Mouse (Mus musculus) 3T3-L1 (cell line): Measurements from ENCODE around the gene Rora.

ENCODE experiments used
- DNase-seq: peaks from one replicate; pipeline ENCODE4 v3.0.0-alpha.2; 2015; ENCODE audit warnings: low read depth, low spot score

Rora gene

DNA sequence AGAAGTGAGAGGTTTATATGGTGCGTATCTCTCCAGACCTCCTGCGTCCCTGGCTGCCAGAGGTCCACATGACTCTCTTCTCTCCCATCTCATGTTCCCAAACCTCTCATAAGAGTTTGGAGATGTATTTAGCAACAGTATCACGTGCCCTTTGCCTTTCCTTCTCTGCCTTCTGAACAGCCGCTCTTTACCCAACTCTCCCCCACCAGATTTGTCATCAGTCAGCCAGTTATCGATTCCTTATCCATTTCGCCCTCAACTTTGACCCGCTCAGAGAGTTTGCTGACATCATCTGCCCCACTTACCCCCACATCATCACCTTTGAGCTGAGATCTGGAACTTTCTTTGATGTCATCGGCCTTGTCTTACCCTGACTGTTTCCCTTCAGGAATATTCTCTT, 230.1 kb downstream of the Rora start:
- DNase-seq: no peak

DNA sequence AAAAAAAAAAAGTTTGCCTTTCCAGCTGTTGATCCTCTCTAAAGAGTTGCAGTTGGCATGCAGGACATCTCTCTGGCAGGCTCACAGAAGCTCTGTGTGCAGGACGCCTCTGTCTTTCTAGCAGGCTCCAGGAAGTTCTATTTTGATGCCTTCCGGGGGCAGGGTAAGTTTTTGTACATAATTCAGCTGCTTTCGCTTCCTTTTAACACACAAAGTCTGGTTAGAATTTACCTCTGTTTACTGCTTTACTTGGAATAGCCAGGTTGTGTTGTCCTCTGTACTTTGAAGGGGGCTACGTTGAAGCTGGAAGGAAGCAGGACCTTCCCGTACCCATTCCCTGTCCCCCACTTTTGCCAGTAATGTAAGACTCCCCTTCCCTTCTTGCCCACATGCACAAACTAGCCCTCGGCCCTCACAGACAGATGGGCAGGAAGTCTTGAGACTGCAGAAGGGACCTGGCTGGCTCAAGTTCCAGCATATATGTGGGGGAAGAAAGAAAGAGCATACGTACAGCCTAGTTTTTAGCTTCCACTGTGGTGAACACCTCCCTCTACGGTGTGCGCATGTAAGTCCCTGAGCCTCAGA, 231.0 kb downstream of the Rora start:
- DNase-seq: no peak

DNA sequence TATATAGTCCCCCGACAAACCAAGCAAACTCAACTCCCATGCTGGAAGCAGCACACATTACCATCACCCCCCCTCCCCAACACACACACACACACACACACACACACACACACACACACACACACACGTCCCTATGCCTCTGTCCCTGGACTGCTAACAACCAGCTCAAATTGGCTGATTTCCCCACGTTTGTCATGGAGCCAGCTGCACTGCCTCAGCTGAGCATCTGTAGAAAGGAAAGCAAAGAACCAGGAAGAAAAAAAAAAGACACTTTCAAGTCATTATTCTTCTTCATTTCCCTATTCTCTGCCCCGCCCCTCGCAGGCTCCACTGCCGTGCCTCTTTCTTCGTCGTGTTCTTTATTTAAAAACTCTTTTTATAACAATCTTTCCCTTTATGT, 235.1 kb downstream of the Rora start:
- DNase-seq: no peak

DNA sequence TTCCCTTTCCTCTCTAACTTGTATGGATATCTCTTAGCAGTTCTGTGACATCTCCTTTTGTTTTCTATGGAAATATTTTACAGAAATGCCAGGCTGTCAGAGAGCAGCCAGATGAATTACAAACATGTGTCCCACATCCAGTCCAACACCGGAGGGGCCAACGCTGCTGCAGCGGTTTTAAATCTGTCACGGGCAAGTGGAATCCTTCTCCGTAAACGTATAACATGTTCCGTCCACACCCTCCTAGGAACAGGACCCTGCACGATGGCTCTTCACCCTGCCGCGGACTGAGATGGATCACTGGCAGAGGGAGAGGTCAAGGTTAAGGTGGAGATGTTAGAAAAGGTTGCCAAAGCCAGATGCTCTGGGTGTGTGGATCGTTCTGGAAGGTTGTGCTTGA, 237.8 kb downstream of the Rora start:
- no peak for DNase-seq

DNA sequence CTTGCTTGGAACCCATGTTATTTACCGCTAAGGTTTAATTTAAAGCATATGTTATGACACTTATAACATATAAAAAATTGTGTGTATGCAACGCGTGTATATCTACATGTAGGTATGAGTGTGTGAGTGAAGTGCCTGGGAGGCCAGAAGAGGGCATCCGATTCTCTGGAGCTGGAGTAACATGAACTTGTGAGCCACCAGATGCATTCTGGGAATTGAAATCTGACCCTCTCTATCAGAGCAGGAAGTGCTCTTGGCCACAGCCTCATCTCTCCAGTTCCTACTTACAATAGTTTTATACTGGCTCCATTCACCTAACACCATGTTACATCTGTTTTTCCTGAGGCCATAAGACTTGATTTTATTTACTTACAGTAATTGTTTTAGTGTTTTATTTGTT, 238.8 kb downstream of the Rora start:
- DNase-seq: no peak

DNA sequence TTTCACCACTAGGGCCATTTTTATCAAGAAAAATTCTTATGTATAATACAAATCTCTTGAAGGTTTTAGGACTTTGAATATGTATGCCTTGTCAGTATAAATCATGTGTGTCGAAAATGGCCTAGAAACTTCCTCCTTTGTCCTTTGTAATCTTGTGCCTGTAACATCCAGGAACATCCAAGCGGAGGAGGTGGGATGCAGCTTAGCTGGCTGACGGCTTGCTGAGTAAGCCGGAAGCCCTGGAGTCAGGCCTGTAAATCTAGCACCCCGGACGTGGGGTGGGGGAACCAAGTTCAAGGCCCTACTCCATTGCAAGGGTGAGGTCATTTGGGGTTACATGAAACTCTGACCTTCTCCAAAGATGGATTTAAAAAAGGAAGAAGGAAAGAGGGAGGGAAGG, 239.3 kb downstream of the Rora start:
- no peak for DNase-seq

GRCm38 (mm10) chr9:68898286-68898685, 244.7 kb downstream of the Rora start:
- DNase-seq: no peak

GRCm38 (mm10) chr9:68899525-68900222, 246.1 kb downstream of the Rora start:
- DNase-seq: no peak

DNA sequence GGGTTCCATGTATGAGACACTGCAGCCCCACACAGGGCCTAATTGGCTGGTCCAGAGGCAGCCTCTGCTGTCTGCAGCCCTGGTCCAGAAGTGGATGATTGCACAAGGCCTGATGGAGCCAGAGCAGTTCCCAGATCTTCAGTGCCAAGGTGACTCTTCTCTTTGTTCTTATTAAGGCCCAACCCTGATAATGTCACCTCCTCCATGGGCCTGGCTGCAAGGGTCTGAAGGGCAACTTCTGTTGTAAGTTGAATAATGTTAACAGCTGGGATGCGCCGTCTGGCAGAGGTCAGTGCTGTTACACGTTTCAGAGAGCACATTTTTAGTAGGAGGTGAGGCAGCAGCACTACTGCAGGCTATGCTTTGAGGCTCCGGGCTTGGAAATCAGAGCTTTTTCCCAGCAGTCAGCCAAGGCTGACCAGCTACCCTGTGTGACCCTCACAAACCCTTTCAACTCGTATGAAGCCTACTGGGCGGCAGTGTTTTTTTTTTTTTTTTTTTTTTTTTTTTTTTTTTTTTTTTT, 252.8 kb downstream of the Rora start:
- DNase-seq: no peak

DNA sequence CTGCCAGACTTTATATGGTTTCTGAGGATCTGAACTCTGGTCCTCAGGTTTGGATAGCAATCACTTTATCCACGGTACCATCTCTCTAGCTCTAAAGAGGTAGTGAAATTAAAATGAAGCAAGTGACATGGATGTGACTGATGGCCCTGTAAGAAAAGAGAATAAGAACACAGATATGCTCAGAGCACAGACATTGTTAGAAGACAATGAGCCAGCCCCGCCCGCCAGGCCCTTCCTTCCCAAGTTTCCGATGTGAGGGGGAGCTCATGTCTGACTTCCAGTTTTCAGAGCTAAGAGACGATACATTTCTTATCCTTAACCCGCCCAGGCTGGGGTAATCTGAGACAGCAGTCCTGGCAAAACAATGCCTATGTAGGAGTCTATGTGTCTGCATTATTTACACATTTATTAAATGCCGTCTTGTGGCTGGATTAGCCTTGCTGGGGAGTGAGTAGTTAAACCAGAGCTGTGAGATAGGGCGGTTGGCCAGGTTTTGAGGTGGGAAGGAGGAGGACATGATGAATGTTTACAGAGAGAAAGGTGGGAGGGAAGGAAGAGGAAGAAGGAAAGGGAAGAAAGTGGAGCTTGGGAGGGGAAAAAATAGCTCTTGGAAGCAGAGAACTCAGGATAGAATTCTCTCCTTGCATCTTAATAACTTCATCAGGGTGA, 259.0 kb downstream of the Rora start:
- no peak for DNase-seq

DNA sequence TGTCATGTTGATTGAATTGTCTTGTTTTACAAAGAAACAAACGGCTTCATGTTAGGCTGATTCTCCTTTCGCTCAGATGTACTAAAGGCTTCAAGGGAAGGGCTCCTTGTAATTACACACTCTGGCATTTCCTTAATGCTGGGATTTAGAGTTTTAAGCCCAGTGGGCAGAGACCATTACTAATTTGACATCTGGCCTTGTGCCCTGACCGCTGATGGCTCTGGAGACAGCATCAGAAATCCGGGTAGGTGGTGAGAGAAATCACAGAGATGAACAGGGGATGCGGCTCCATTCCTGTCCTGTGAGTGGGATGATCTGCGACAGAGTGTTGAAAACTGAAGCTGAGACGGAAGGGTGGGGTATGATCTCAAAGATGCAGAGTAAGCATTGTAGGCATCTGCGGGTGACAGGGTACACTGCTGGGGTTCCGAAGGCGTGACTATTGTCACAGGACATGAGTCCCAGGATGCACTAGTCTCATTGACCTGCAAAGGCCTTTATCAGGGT, 259.7 kb downstream of the Rora start:
- no peak for DNase-seq

GRCm38 (mm10) chr9:68914541-68915275, 261.1 kb downstream of the Rora start:
- DNase-seq: no peak

- peak; percentile 2 for DNase-seq
Observed at GRCm38 (mm10) chr9:68916741-68917140, 263.2 kb downstream of the Rora start.

- DNase-seq: no peak
Observed at GRCm38 (mm10) chr9:68923128-68923601, 269.6 kb downstream of the Rora start.

- DNase-seq: no peak
Observed at GRCm38 (mm10) chr9:68926406-68926805, 272.8 kb downstream of the Rora start.

DNA sequence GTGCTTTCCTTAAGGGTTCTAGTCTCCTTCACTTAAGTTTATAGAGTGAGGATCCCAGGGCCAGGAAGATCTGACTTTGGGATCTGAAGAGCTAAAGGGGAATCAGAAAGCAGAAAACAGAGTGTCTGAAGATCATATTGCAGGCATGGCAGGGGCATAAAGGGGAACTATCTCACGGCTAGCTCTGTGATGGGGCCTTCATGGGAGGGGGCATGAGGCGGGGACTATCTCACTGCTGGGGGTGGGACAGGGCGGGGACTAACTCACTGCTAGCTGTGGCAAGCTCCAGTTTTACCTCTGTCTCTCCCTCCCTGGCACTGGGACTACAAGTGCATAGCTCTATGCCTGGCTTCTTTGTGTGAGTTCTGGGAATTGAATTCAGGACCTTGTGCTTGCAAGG, 279.6 kb downstream of the Rora start:
- DNase-seq: no peak

- no peak for DNase-seq
Observed at GRCm38 (mm10) chr9:68934238-68934637, 280.7 kb downstream of the Rora start.

- DNase-seq: no peak
Observed at GRCm38 (mm10) chr9:68935611-68936010, 282.0 kb downstream of the Rora start.

- DNase-seq: no peak
Observed at GRCm38 (mm10) chr9:68941037-68941436, 287.5 kb downstream of the Rora start.

GRCm38 (mm10) chr9:68942595-68943011, 289.0 kb downstream of the Rora start:
- no peak for DNase-seq

- peak; percentile 10 for DNase-seq
Observed at GRCm38 (mm10) chr9:68944026-68944425, 290.4 kb downstream of the Rora start.

DNA sequence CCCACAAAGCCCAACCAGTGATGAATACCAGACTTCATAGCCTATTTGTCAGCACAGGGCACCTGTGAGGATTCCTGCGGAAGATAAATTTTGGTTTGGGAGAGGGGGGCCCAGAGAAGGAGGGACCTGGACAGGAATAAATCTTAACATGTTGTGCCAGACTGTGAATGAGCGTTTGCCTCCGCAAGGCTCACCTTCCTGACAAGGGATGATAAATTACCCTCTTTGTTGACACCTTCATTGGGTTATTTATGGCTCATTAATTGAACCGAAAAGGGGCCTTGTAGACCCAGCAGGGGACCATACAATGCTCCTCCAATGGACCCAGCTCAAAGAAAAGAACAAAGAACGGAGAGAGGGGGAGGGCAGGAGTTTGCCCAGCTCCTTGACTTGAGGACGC, 294.1 kb downstream of the Rora start:
- no peak for DNase-seq
